Mouse (Mus musculus) bone marrow, adult 2 months (tissue): Measurements from ENCODE around the gene Grin2c.

Experiments
- CTCF ChIP-seq: fragments of 200-500 bp; IDR thresholded peaks from 2 replicates; pipeline ENCODE4 v1.5.1; 2011; ENCODE audit warnings: low read length, control low read depth; ENCODE audit not compliant: control insufficient read depth, insufficient read depth
- POLR2A ChIP-seq: fragments of 200-500 bp; IDR thresholded peaks from 2 replicates; pipeline ENCODE4 v1.6.1; 2011; ENCODE audit warnings: low read depth, mild to moderate bottlenecking, control low read depth, low read length, borderline replicate concordance; ENCODE audit not compliant: control insufficient read depth

GRCm38 (mm10) chr11:115269330-115270066 lies 2.5 kb upstream of the Grin2c start:
- TF ChIP-seq CTCF (no peak), POLR2A (no peak; the same call in 1 of the 2 replicates)
